Comparison of ENCODE assay signal across 12 mouse cellular contexts in genomic region chr19:38198731-38199130, GRCm38 (mm10). TPM values are rescaled to one million over a fixed set of nuclear protein-coding genes. Genes with fewer than 3 reads are reported as not detected.
DNase-seq lines count a peak whose midpoint lies in the region; ATAC-seq lines count a peak whose summit lies in the region.
"Had no signal": no experiment of that assay in that cellular context is flagged by ENCODE, and none has a peak within 500 bp of the region (broad histone marks: within the 10 kb centered on the region; RNA-seq: fewer than 3 reads in every experiment).

No protein-coding gene starts in this region.

- no peaks in the 10 kb centered on the region for H3K27me3 ChIP-seq in hindbrain, embryonic 11.5 days (ENCODE audit: control insufficient read depth, insufficient read depth, low read length)
- no peaks in the 10 kb centered on the region for H3K27me3 ChIP-seq in hindbrain, embryonic 16.5 days (replicated peaks; ENCODE audit: control insufficient read depth, insufficient read depth, low read length)
- H3K27me3 ChIP-seq: forebrain, embryonic 15.5 days had no signal

- H3K36me3 ChIP-seq in hindbrain, embryonic 11.5 days (ENCODE audit: control insufficient read depth, insufficient read depth, low read length) = 0 out of 2 replicates have a peak, but pooled peaks cover 3% of the 10 kb centered on the region
- H3K36me3 ChIP-seq in hindbrain, embryonic 16.5 days (ENCODE audit: control insufficient read depth, insufficient read depth, low read length) = peaks cover 14% of the 10 kb centered on the region

- no peaks in the 10 kb centered on the region for H3K4me1 ChIP-seq in hindbrain, embryonic 11.5 days (replicated peaks; ENCODE audit: control insufficient read depth, insufficient read depth, low read length)
- H3K4me1 ChIP-seq in hindbrain, embryonic 16.5 days (ENCODE audit: control insufficient read depth, insufficient read depth, low read depth, low read length) = no peaks in the 10 kb centered on the region
- H3K4me1 ChIP-seq: forebrain, embryonic 15.5 days; heart, embryonic 10.5 days had no signal

- no peak overlapping the region for H3K4me2 ChIP-seq in hindbrain, embryonic 11.5 days (replicated peaks; ENCODE audit: low read depth, low read length)
- no peak overlapping the region for H3K4me2 ChIP-seq in hindbrain, embryonic 16.5 days (ENCODE audit: low read length)
- H3K4me2 ChIP-seq: forebrain, embryonic 15.5 days had no signal

- no peak overlapping the region for H3K4me3 ChIP-seq in hindbrain, embryonic 11.5 days (ENCODE audit: low read depth, low read length)
- H3K4me3 ChIP-seq in hindbrain, embryonic 16.5 days (ENCODE audit: low read length) = no peak overlapping the region
- H3K4me3 ChIP-seq: forebrain, embryonic 15.5 days; heart, embryonic 10.5 days had no signal

- no peaks in the 10 kb centered on the region for H3K9me3 ChIP-seq in hindbrain, embryonic 11.5 days (ENCODE audit: control insufficient read depth, low read length)
- no peaks in the 10 kb centered on the region for H3K9me3 ChIP-seq in hindbrain, embryonic 16.5 days (ENCODE audit: control insufficient read depth, low read length)
- H3K9me3 ChIP-seq: forebrain, embryonic 15.5 days; heart, embryonic 10.5 days had no signal

- 91% methylated on average over 5 of the region's 5 CpGs for WGBS in hindbrain, embryonic 11.5 days
- 89% methylated on average over 5 of the region's 5 CpGs for WGBS in hindbrain, embryonic 16.5 days

- no peak overlapping the region for H3K9ac ChIP-seq in hindbrain, embryonic 11.5 days (ENCODE audit: low read depth, low read length)
- no peak overlapping the region for H3K9ac ChIP-seq in hindbrain, embryonic 16.5 days (ENCODE audit: low read depth, low read length)
- H3K9ac ChIP-seq: forebrain, embryonic 15.5 days had no signal

- no peak overlapping the region for H3K27ac ChIP-seq in hindbrain, embryonic 11.5 days (ENCODE audit: low read depth, low read length)
- no peak overlapping the region for H3K27ac ChIP-seq in hindbrain, embryonic 16.5 days (ENCODE audit: low read depth, low read length)
- H3K27ac ChIP-seq: forebrain, embryonic 15.5 days; heart, embryonic 10.5 days had no signal

- ATAC-seq in hindbrain, embryonic 11.5 days (ENCODE audit: low FRiP score) = no peak
- no peak for ATAC-seq in hindbrain, embryonic 16.5 days
- ATAC-seq in granulocyte monocyte progenitor cell, adult 5-6 weeks (replicated peaks; ENCODE audit: poor library complexity, severe bottlenecking) = no peak
- ATAC-seq: forebrain, embryonic 15.5 days; inflammation-experienced regulatory T-cells, adult 6 months had no signal

- peak; percentile 19 for DNase-seq in hindbrain, embryonic 11.5 days (ENCODE audit: low spot score)
- peak; percentile 26 for DNase-seq in lung, postnatal 36 days
- DNase-seq in lung, postnatal 4 days = no peak
- DNase-seq in Muller cell, postnatal 12 days (ENCODE audit: inconsistent ontology term) = peak; percentile 24
- peak; percentile 19 for DNase-seq in retina, postnatal 1 day
- no peak for DNase-seq in ovary, adult 18-20 months (ENCODE audit: low spot score)
- DNase-seq: thymus, adult 18-20 months had no signal

RNA-seq across cellular contexts. Expression of gene Fra10ac1, which starts 25.2 kb away (rescaled TPM):
- polyA plus RNA-seq in hindbrain, embryonic 11.5 days (2014; fragmentation: Nextera tagmentation; extraction: Ambion mirVana) = 47.2 and 54.0 TPM in 2 replicates
- 36.7 and 37.7 TPM in 2 replicates for polyA plus RNA-seq in hindbrain, embryonic 16.5 days (2015; fragmentation: Nextera tagmentation; extraction: Ambion mirVana)
- total RNA-seq in granulocyte monocyte progenitor cell, adult 5-6 weeks (2014; fragmentation: Nextera tagmentation) = 23.0 and 36.0 TPM in 2 replicates
- total RNA-seq in granulocyte monocyte progenitor cell, adult 5-6 weeks (2017) = 41.0 and 45.0 TPM in 2 replicates

Comparison
In these comparisons a context has a peak if more than half of its experiments do, and no peak if none do; other contexts are left out.
1. DNase-seq: peak in hindbrain, embryonic 11.5 days (single experiment), lung, postnatal 36 days (single experiment), Muller cell, postnatal 12 days (single experiment) and retina, postnatal 1 day (single experiment); none in lung, postnatal 4 days (0 of 2) and ovary, adult 18-20 months (single experiment).